Mouse (Mus musculus) liver, postnatal 0 days (tissue): ENCODE measurements around the gene Mecr. TPM values are rescaled to one million over a fixed set of nuclear protein-coding genes. Genes with fewer than 3 reads are reported as not detected.
A peak's percentile ranks its signal among the peaks of the same experiment; 100 is the strongest.

Experiments used
- ATAC-seq: fragments of 200-750 bp; cut with Nextera tagmentation; 2 replicates; pipeline ENCODE4 v1.8.0; 2017; ENCODE audit warnings: mild to moderate bottlenecking, moderate library complexity
- DNase-seq: peaks from one replicate; pipeline ENCODE4 v3.0.0-alpha.2; 2016
- H3K27ac ChIP-seq: fragments of 300-500 bp; sonication (generic); 2 replicates; pipeline ENCODE4 v1.5.1; 2014; ENCODE audit warnings: antibody characterized with exemption, moderate library complexity, mild to moderate bottlenecking, low read depth
- H3K27me3 ChIP-seq: fragments of 300-500 bp; sonication (generic); 2 replicates; pipeline ENCODE4 v1.6.1; 2014; ENCODE audit warnings: low read length, control low read depth, mixed read lengths; ENCODE audit not compliant: insufficient read depth
- H3K36me3 ChIP-seq: fragments of 300-500 bp; sonication (generic); replicated peaks from 2 replicates; pipeline ENCODE4 v1.6.1; 2014; ENCODE audit warnings: mild to moderate bottlenecking, control low read depth, low read length, moderate library complexity, mixed read lengths; ENCODE audit not compliant: insufficient read depth
- H3K4me1 ChIP-seq: fragments of 300-500 bp; sonication (generic); 2 replicates; pipeline ENCODE4 v1.6.1; 2014; ENCODE audit warnings: antibody characterized with exemption, mild to moderate bottlenecking, control low read depth; ENCODE audit not compliant: insufficient read depth
- H3K4me2 ChIP-seq: fragments of 300-500 bp; sonication (generic); 2 replicates; pipeline ENCODE4 v1.6.1; 2014; ENCODE audit warnings: low read depth, mild to moderate bottlenecking, low read length, moderate library complexity, mixed read lengths
- H3K4me3 ChIP-seq: fragments of 300-500 bp; sonication (generic); 2 replicates; pipeline ENCODE4 v1.5.1; 2014; ENCODE audit warnings: low read depth, low read length
- H3K9ac ChIP-seq: fragments of 300-500 bp; sonication (generic); replicated peaks from 2 replicates; pipeline ENCODE4 v1.6.1; 2014; ENCODE audit warnings: mild to moderate bottlenecking, moderate library complexity
- H3K9me3 ChIP-seq: fragments of 300-500 bp; sonication (generic); 2 replicates; pipeline ENCODE4 v1.6.1; 2016; ENCODE audit warnings: mild to moderate bottlenecking, control low read depth, low read length, mixed read lengths
- CTCF ChIP-seq: sonication (generic); IDR thresholded peaks from 2 replicates; pipeline ENCODE4 v1.5.1; 2016; ENCODE audit warnings: antibody characterized with exemption, low read depth
- EP300 ChIP-seq: IDR thresholded peaks from 2 replicates; pipeline ENCODE4 v1.6.1; 2016; ENCODE audit warnings: antibody characterized with exemption, low read depth, mild to moderate bottlenecking
- WGBS: fragments of 180-500 bp; shearing (Covaris S2); extraction: QIAGEN DNeasy Blood & Tissue Kit; methylation state at CpG from one replicate; pipeline ENCODE4 v1.1.7; 2014; ENCODE audit not compliant: insufficient replicate concordance; 5-methylcytosine and 5-hydroxymethylcytosine counted together
- polyA plus RNA-seq: library from polyadenylated mRNA; unstranded; fragments of >200 nt; fragmentation: Nextera tagmentation; extraction: Ambion mirVana; gene quantifications from 2 replicates; pipeline ENCODE4 v1.2.1, GENCODE M21; 2015

Mecr gene
- polyA plus RNA-seq, 1 experiment from 2014 or later = 30.0 TPM

DNA sequence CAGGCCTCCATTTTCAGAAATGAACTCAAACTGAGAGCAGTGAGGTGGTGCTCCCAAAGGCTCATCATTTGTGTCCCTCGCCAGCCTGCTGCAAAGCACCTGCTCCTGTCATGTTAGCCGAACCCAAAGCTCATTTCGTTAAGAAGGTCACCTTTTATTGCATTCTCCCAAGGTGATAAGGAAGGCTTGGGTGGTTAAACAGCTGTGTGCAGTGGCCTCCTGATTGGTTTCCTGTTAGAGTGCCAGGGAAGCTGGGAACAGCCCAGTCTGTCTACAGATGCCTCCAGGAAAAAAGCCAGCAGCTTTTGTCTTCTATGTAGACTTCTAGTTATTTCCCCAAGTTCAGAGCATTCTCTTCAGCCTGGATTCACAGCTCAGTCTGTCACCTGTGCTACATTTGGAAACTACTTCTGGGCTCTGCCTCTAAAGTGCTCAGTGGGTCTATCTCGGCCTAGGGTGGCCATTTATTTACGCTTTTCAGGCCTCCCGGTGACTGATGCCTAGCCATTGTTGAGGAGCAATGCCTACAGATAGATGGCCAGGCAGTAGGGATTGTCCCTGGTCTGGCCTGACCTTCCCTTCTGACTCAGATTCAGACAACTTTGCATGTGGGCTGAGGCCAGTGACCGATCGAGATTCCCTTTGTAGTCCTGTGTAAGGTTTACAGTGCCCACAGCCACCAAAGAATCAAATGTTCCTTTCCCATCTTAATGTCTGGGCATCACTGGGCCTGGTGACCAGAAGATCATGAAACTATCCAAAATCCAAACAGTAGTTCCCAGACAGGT lies 2.9 kb downstream of the Mecr start:
- Histone ChIP-seq H3K27me3 (no peaks in the 10 kb centered on the region), H3K9ac (no peak overlapping the region), H3K4me2 (no peak overlapping the region), H3K4me3 (no peak overlapping the region), H3K4me1 (peaks cover 3% of the 10 kb centered on the region; the same call in 1 of the 2 replicates), H3K9me3 (no peaks in the 10 kb centered on the region), H3K27ac (no peak overlapping the region), H3K36me3 (no peaks in the 10 kb centered on the region; the same call in 1 of the 2 replicates)
- 77% methylated on average over 8 of the region's 8 CpGs for WGBS
- DNase-seq (no peak), ATAC-seq (no peak)
- no peak for TF ChIP-seq EP300
- TF ChIP-seq CTCF = no peak

DNA sequence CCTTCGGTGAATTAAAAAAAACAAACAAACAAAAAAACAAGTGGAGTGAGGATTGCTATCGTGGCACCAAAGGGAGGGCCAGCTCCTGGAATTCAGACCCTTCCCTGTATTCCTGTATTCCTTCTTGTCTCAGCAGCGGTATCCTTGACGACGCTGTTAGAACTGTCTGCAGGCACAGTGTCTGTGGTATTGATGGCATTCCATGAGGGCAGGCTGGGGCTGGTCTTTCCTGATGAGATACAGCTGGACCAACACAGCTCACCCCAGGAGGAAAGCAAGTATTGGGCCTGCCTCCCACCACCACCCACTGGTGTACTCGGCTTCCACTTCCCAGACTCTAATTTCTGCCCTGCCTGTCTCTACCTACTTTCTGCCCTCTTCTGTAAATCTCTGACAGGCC lies 4.8 kb downstream of the Mecr start:
- ATAC-seq (no peak), DNase-seq (no peak)
- no peaks in the 10 kb centered on the region; the same call in 1 of the 2 replicates for H3K36me3 ChIP-seq
- H3K4me2 ChIP-seq = no peak overlapping the region
- H3K9me3 ChIP-seq = no peaks in the 10 kb centered on the region
- no peak overlapping the region for H3K9ac ChIP-seq
- TF ChIP-seq CTCF (no peak), EP300 (no peak)
- whole genome bisulfite sequencing = 88% methylated on average over 6 of the region's 6 CpGs
- H3K27ac ChIP-seq = no peak overlapping the region
- peaks cover 3% of the 10 kb centered on the region; the same call in 1 of the 2 replicates for H3K4me1 ChIP-seq
- H3K27me3 ChIP-seq = no peaks in the 10 kb centered on the region
- H3K4me3 ChIP-seq = no peak overlapping the region

DNA sequence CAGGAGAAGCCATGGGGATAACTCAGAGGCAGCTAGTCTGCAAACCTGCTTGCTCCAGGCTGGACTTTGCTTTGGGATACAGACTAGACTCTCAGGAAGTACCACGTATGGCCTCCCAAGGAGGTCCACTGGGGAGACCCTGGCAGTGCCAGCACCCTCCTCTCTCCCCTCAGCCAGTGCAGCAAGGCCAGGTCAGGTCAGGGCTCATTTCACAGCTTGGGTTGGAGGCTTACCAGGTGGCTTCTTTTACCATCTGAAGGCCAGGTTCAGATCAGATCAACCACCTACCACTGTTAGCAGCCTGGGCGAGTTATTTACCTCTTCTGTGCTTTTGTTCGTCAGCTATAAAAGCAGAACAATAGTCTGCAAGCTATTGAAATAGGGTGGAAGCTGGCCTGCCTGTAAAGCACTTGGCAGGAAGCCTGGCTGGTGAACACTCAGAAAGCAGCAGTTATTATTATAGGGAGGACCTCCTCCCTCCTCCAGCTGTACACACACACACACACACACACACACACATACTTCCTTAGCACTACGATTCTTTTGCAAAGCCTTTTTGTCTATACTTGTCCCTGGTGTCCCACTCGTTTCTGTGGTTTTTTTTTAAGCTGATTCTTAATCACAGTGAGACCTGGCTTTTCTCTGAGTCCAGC lies 6.8 kb downstream of the Mecr start:
- no peak for DNase-seq
- Histone ChIP-seq H3K4me1 (no peaks in the 10 kb centered on the region), H3K4me3 (no peak overlapping the region), H3K9me3 (no peaks in the 10 kb centered on the region), H3K4me2 (no peak overlapping the region), H3K36me3 (no peaks in the 10 kb centered on the region; the same call in 1 of the 2 replicates), H3K27me3 (no peaks in the 10 kb centered on the region), H3K27ac (no peak overlapping the region), H3K9ac (no peak overlapping the region)
- TF ChIP-seq CTCF (no peak), EP300 (no peak)
- 55% methylated on average over 5 of the region's 5 CpGs for WGBS
- no peak for ATAC-seq

DNA sequence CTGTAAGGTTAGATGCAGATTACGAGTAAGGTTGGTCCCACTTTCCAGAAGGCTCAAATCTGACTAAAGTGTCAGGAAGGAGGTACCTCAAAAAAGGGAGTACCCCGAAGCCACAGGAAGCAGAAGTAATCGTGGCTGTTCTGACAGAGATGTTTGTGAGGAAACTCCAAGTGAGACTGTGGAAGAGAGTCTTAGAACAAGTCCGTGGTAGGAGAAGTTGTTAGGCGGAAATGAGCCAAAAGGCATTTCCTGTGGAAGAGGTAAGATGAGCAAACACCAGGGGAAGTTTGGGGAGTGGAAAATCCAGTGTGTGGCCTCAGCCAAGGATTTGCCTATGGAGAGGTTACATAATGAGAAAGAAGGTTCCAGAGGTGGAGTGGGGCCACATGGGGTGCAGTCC lies 11.7 kb downstream of the Mecr start:
- 35% methylated on average over 5 of the region's 5 CpGs for WGBS
- Histone ChIP-seq H3K4me2 (no peak overlapping the region), H3K27me3 (no peaks in the 10 kb centered on the region), H3K9ac (no peak overlapping the region), H3K27ac (no peak overlapping the region), H3K4me3 (no peak overlapping the region), H3K9me3 (no peaks in the 10 kb centered on the region), H3K4me1 (no peaks in the 10 kb centered on the region), H3K36me3 (peaks cover 13% of the 10 kb centered on the region; the same call in 1 of the 2 replicates)
- DNase-seq (no peak), ATAC-seq (no peak)
- TF ChIP-seq CTCF (no peak), EP300 (no peak)

DNA sequence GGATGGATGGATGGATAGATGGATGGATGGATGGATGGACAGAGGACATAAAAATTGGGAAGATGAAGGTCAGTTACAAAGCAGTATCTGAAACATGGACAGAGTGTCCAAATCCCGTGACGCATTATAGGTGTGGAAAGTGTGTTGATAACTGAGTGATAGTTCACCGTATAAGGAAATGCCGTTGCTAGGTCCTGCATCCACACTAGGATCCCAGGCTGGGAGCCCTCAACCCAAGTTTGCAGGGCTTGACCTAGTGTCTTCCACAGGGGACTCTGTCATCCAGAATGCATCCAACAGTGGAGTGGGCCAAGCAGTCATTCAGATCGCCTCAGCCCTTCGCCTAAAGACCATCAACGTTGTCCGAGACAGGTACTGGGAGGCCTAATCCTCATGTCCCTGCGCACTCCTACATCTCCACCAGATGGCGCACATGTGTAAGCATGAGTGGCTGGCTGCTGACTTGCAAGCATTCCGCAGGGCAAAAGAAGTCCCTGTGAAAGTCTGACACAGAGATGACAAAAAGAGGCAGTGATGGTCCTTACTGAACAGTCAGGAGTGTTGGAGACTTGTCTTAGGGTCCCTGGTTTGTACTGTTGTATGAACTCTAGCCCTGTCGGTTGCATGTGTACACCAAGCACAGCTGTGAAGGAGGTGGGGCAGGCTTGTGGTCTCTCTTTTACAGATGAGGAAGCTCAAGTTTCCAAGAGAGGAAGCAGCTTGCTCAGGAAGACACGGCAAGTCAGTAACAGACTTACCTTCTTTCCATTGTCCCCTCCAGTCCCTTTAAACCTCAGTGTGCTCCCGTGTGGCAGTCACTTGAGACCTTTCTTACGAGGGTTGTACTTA lies 17.4 kb downstream of the Mecr start:
- Histone ChIP-seq H3K9ac (no peak overlapping the region), H3K36me3 (peaks cover 32% of the 10 kb centered on the region), H3K4me1 (no peaks in the 10 kb centered on the region), H3K4me3 (0 out of 2 replicates have a peak overlapping the region, but pooled peaks have one; percentile 9), H3K27me3 (no peaks in the 10 kb centered on the region), H3K9me3 (no peaks in the 10 kb centered on the region), H3K27ac (peak overlapping the region; percentile 76), H3K4me2 (peak overlapping the region; percentile 48)
- ATAC-seq (peak; percentile 72), DNase-seq (peak; percentile 82)
- WGBS = 37% methylated on average over 15 of the region's 15 CpGs
- TF ChIP-seq EP300 = no peak
- TF ChIP-seq CTCF = peak; percentile 99

DNA sequence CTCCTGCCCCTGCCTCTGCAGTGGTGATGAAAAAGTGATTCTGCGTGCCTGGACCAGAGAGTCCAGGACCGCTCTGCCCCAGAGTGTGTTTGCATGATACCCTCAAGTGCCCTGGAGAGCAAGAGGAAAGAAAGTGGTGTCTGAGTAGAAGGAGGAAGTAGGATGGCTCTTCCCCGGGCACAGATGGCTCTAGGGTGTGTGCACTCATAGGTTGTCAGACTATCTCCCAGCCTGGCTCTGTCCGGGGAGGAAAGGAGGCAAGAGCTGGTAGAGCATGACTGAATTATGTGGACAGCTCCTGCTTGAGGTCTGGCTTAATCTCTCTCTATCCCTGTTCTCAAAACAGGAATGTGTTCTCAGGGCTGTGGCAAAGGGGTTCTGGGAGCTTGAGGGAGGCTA lies 18.1 kb downstream of the Mecr start:
- WGBS = 37% methylated on average over 4 of the region's 4 CpGs
- Histone ChIP-seq H3K9ac (no peak overlapping the region), H3K27ac (peak overlapping the region; percentile 76), H3K9me3 (no peaks in the 10 kb centered on the region), H3K4me2 (peak overlapping the region; percentile 48), H3K27me3 (no peaks in the 10 kb centered on the region), H3K36me3 (peaks cover 32% of the 10 kb centered on the region), H3K4me3 (0 out of 2 replicates have a peak overlapping the region, but pooled peaks have one; percentile 9), H3K4me1 (no peaks in the 10 kb centered on the region)
- DNase-seq = no peak
- no peak for TF ChIP-seq CTCF
- no peak for TF ChIP-seq EP300
- peak; percentile 29; the same call in 1 of the 2 replicates for ATAC-seq
